Mouse (Mus musculus): ENCODE results near the gene Gm44805. TPM values are rescaled to one million over a fixed set of nuclear protein-coding genes. Genes with fewer than 3 reads are reported as not detected.

Gene Gm44805
- total RNA-seq, 2 experiments from 2014 or later = not detected

DNA sequence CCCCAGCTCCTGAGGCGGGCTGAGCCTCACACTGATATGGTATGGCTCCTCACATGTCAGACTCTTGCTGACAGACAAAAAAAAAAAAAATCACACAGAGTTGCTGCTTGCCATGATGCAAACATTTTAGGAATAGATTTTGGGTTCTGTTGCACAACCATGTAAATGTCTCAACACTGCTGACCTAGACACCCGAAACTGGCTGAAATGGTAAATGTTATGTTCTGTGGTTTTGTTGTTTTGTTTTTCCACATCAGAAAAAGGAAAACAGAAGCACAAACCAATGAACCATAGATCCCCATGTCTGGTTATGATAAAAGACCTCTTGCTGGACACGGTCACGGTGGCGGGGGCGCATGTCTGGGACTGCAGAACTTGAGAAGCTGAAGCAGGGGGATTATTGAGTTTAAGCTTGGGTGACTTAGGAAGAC is 2.6 kb upstream of the Gm44805 start:
- H3K27ac ChIP-seq = no peak overlapping the region
- H3K4me3 ChIP-seq = no peak overlapping the region
- no peak for DNase-seq (ENCODE audit: low spot score in 2 of 2)
- no peak for TF ChIP-seq CTCF (conservative IDR thresholded peaks at IDR 0.05)

DNA sequence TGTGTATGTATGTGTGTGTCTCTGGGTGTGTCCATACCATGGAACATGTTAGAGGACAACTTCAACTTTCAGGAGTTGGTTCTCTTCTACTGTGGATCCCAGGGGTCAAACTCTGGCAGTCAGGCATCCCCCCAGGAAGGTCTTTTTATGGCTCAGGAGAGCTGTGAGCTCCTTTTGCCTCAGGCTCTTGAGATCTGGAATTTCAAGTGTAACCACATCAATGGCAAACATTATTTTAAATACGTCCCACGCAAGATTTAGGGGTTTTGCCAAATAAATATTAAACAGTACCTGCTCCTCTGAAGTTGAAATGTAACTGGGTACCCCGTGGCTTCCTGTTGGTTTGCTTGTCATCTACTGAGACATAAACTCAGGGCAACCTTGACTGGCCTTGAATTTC is 1.8 kb upstream of the Gm44805 start:
- DNase-seq (ENCODE audit: low spot score in 2 of 2) = no peak
- H3K27ac ChIP-seq = no peak overlapping the region
- H3K4me3 ChIP-seq = no peak overlapping the region
- no peak for TF ChIP-seq CTCF (conservative IDR thresholded peaks at IDR 0.05)

DNA sequence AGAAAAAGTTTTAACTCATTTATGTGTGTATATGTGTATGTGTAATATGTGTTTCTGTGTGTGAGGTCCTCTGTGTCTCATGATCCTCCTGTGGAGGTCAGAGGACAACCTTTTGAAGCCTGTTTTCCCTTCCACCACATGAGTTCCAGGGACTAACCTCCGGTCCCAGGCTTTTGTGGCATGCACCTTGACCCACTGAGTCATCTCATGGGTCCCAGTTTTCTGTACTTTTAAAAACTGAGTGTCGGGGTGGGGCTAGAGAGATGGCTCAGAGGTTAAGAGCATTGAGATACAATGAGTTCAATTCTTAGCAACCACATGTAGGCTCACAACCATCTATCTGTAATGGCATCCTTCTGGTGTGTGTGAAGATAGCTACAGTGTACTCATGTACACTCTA is 521 bp downstream of the Gm44805 start:
- no peak for DNase-seq (ENCODE audit: low spot score in 2 of 2)
- no peak overlapping the region for H3K27ac ChIP-seq
- no peak for TF ChIP-seq CTCF (conservative IDR thresholded peaks at IDR 0.05)
- no peak overlapping the region for H3K4me3 ChIP-seq

DNA sequence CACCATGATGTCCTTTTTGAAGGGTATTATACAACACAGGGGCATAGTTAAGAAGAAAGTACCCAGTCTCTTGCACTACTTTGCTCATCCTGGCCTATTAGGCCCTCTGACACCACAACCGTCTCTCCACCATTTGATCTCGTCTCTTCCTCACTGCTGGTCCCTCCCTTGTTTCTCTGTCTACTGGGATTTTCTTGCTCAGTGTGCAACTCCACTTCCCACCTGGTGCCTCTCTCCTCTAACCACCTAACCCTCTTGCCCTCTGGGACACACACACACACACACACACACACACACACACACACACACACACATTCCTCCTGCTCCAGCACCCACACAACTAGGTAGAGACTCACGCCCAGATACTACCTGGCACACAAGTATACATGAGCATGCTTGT is 2.3 kb downstream of the Gm44805 start:
- no peak for DNase-seq (ENCODE audit: low spot score in 2 of 2)
- no peak overlapping the region for H3K4me3 ChIP-seq
- no peak for TF ChIP-seq CTCF (conservative IDR thresholded peaks at IDR 0.05)
- H3K27ac ChIP-seq = no peak overlapping the region

DNA sequence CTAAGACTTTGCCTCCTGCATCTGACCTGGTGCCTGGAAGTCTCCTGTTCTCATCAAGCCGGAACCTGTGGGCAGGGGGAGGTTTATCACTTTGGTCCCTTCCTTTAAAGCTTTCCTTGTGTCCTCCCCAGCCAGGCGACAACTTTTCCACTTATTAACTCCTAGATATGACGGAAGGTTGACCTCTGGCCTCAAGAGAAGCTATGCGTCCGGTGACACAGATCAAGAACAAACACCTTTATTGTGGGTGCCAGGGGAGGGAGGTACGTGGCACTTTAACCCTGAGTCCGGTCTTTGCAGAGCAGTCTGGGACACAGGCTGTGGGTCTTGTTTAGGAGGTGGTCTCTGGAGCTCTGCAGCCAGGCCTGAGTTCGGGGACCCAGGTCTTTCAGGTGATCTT is 3.4 kb downstream of the Gm44805 start, which contains the start of gene Apoc2:
Gene Apoc2, minus strand, starts transcription at position 70 of the 400 bp plus-strand sequence.
- no peak for DNase-seq (ENCODE audit: low spot score in 2 of 2)
- no peak within 1 kb of the TSS for H3K4me3 ChIP-seq
- TF ChIP-seq CTCF (conservative IDR thresholded peaks at IDR 0.05) = no peak
- H3K27ac ChIP-seq = no peak within 1 kb of the TSS

DNA sequence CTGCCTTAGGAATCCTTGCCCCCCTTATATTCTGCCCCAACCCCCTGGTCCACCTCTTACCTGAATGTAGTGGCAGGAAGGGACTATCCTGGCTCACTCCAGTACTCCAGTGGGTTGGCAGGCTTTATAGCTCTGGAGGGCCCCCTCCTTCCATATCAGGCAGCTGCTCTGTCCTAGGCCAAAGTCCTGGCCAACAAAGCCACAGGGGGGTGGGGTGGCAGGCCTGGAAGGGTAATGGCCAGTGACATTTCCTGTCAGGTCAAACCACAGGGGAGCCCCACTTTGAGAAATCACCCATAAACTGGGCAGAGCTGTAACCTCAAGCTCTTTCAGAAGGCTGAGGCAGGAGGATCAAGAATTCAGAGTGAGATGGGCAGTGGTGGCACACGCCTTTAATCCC is 4.6 kb downstream of the Gm44805 start:
- Histone ChIP-seq H3K27ac (no peak overlapping the region), H3K4me3 (no peak overlapping the region)
- no peak for DNase-seq (ENCODE audit: low spot score in 2 of 2)
- TF ChIP-seq CTCF (conservative IDR thresholded peaks at IDR 0.05) = no peak

DNA sequence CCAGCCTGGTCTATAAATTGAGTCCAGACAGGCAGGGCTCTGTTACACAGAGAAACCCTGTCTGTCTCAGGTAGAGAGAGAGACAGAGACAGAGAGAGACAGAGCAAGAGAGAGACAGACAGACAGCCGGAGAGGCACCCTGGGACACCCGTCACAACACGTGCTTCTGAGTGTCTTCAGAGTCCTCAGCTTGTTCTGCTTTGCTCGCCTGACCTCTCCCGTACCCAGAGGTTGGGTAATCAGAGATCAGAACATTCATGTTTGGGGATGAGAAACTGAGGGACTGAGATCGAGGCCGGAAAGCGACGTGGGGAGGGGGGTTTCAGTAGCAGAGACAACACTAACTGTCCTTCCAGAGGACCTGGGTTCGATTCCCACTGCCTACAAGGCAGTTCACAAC is 5.4 kb downstream of the Gm44805 start:
- TF ChIP-seq CTCF (conservative IDR thresholded peaks at IDR 0.05) = no peak
- no peak overlapping the region for H3K27ac ChIP-seq
- no peak overlapping the region for H3K4me3 ChIP-seq
- DNase-seq (ENCODE audit: low spot score in 2 of 2) = no peak

DNA sequence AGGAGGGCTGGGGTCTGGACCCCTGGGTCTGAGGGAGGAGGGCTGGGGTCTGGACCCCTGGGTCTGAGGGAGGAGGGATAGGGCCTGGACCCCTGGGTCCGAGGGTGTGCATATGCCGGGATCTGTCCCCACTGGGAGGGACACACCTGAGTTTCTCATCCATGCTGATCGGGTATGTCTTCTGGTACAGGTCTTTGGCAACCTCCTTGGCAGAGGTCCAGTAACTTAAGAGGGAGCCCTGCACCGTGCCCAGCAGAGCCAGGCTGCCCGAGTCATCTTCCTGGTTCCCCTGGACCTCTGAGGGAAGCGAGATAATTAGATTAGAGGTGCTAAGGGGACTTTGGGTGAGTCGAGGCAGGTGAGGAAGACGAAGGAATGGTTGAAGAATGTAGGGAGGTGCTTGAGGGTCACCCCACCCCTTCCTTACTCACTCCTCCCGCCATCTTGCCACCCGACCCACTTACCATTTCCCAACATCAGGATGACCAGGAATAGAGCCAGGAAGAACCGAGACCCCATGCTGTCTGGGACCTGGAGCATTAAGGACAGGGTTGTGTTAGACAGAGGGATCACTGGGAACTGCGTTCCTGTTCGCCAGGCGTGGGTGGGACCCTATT is 8.0 kb downstream of the Gm44805 start:
- no peak overlapping the region for H3K27ac ChIP-seq
- no peak overlapping the region for H3K4me3 ChIP-seq
- no peak for TF ChIP-seq CTCF (conservative IDR thresholded peaks at IDR 0.05)
- no peak for DNase-seq (ENCODE audit: low spot score in 2 of 2)

DNA sequence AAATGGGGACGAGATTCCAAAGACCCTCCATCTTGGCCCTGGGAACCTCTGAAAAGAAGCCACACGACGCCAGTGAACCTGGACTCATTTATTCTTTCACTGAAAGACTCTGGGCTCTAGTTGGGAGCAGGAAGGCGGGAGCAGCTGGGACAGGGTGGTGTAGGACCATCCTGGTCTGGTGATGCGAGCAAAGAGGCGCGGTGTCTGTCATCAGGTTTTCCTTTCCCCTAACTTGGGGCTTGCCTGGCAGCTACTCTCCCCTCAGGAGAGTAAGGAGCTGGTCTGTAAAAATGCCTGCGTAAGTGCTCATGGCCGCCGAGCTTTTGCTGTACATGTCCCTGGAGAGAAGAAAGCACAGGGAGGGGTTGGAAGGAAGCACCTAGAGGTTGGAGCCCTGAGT is 9.7 kb downstream of the Gm44805 start:
- no peak overlapping the region for H3K4me3 ChIP-seq
- no peak for DNase-seq (ENCODE audit: low spot score in 2 of 2)
- no peak overlapping the region for H3K27ac ChIP-seq
- no peak for TF ChIP-seq CTCF (conservative IDR thresholded peaks at IDR 0.05)

DNA sequence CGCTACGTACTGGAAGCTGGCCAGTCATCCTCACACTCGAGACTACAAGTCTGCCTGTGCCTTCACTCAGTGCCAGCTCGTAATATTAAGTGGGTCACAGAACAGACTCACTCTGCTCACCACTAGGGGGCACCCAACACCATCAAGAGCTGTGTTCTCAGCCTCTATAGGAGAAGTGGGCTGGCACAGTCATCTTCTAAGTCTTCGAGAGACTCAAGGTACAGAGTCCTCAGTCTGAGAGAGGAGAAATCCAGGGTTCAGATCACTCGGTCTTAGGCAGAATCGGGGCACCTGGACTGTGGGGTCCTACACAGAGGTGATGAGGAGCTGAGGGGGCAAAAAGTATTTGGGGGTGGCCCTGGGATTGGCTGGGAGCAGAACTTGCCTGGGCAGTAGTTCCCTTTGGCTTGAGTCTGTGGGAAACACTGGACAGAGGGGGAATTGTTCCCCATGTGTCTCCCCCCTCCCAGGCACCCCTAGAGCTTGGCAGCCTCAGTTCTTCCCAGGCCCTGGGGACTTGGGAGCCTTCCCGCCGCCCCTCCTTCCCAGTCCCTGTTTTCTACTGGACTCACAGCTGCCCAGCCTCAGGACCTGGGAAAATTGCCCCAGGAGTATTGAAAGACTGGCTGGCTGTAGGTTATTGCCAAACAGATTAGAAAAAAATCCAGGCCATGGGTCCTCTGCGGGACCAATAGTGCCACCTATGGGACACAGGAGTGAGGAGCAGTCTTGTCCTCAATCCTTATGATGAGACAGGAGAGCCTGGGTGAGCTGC is 12.1 kb downstream of the Gm44805 start:
- TF ChIP-seq CTCF (conservative IDR thresholded peaks at IDR 0.05) = peak; percentile 84
- H3K27ac ChIP-seq = peak overlapping the region; percentile 80
- peak; percentile 94 to 96 for DNase-seq (ENCODE audit: low spot score in 2 of 2)
- no peak overlapping the region for H3K4me3 ChIP-seq

DNA sequence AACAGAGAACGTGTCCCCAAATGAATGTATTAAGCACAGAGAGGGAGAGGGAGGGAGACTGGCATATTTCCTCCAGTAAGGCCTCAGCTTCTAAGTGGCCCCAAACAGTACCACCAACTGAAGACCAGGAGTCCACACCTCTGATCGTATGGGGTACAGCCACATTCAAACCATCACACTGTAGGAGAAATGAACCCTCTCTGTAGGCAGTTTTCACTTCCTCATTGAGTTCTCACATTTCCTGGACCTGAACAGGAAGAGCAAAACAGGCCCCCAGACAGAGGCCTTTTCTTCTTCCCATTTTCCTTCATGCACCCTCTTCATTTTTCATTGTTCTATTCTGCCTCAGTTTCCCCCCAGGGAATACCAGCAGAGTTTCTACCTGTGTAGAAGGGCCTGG is 13.8 kb downstream of the Gm44805 start:
- 0 out of 2 replicates have a peak overlapping the region, but pooled peaks have one; percentile 5 for H3K27ac ChIP-seq
- DNase-seq (ENCODE audit: low spot score in 2 of 2) = no peak
- H3K4me3 ChIP-seq = no peak overlapping the region
- TF ChIP-seq CTCF (conservative IDR thresholded peaks at IDR 0.05) = no peak

DNA sequence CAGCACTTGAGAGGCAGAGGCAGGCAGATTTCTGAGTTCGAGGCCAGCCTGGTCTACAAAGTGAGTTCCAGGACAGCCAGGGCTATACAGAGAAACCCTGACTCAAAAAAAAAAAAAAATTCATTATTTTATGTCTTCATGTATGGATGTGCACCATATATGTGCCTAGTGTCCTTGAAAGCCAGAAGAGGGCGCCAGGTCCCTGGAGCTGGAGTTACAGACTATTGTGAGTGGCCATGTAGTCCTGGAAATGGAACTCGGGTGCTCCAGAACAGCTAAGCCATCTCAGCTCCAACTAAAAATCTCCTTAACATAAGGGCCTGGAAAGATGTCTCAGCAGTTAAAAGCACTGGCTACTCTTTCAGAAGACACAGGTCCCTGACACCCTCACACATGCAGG is 14.5 kb downstream of the Gm44805 start:
- TF ChIP-seq CTCF (conservative IDR thresholded peaks at IDR 0.05) = peak; percentile 52
- 0 out of 2 replicates have a peak overlapping the region, but pooled peaks have one; percentile 5 for H3K27ac ChIP-seq
- no peak overlapping the region for H3K4me3 ChIP-seq
- DNase-seq (ENCODE audit: low spot score in 2 of 2) = no peak

DNA sequence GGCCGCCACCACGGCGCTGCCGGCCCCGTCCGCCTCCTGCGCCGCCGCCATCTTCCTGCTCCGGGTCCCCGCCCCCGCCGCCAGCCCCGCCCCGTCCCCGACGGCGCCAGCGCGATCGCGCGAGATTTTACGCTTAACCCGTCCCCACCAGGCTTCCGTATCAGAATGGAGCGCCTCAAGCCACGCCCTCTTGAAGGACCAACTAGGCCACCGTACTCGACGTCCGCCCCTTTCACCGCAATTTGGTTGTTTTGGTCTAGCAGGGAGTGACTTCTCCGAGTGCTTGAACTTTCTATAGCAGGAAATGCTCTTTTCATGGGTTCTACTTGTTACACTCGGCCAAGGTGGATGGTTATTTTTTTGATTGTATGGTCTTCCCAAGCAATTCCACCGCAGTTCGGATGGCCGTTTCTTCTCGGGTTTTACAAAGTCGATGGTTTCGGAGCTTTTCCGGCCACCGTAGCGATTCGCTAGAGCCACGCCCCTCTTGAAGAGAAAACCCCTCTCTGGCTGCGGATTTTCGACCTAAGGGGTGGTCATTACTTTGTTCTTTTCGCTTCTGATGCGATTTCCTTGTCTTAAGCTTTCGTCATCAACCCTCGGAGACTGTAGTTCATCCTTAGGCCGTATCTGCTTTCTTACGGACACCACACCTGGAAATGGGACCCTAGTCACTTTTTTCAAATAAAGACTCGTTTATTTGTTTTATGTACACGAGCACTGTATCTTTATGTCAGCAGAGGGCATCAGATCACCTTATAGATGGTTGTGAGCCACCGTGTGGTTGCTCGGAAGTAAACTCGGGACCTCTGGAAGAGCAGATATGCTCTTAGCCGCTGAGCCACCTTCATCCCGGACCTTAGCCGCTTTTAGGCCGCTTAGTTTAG is 16.0 kb downstream of the Gm44805 start, which contains the start of gene Clptm1:
Gene Clptm1, minus strand, starts transcription at position 79 of the 887 bp plus-strand sequence.
- DNase-seq (ENCODE audit: low spot score in 2 of 2) = peak; percentile 97 to 98
- peak within 1 kb of the TSS; percentile 97 for H3K27ac ChIP-seq
- H3K4me3 ChIP-seq = peak within 1 kb of the TSS; percentile 71
- TF ChIP-seq CTCF (conservative IDR thresholded peaks at IDR 0.05) = peak; percentile 66
